Mouse (Mus musculus) retina, adult 2 months (tissue): ENCODE results near the gene Nod1.

Experiments used
- DNase-seq: peaks from one replicate; pipeline ENCODE4 v3.0.0-alpha.2; 2012; ENCODE audit warnings: low read depth, low spot score

Gene Nod1

GRCm38 (mm10) chr6:54890221-54890620 lies 82.2 kb downstream of the Nod1 start:
- no peak for DNase-seq

- DNase-seq, result no peak
Observed at GRCm38 (mm10) chr6:54886195-54886594, 86.2 kb downstream of the Nod1 start.

GRCm38 (mm10) chr6:54883424-54883823 lies 89.0 kb downstream of the Nod1 start:
- no peak for DNase-seq

GRCm38 (mm10) chr6:54880086-54880485 lies 92.3 kb downstream of the Nod1 start:
- DNase-seq, result no peak

GRCm38 (mm10) chr6:54878546-54878945 lies 93.9 kb downstream of the Nod1 start:
- no peak for DNase-seq

GRCm38 (mm10) chr6:54877651-54878050 lies 94.8 kb downstream of the Nod1 start:
- no peak for DNase-seq

GRCm38 (mm10) chr6:54876782-54877181 lies 95.6 kb downstream of the Nod1 start:
- no peak for DNase-seq
